Mouse (Mus musculus) thymus, postnatal 4 days (tissue): ENCODE results near the gene Rps27a.

Source experiments
- DNase-seq: peaks from one replicate; pipeline ENCODE4 v3.0.0; 2021

Rps27a gene

GRCm38 (mm10) chr11:29512818-29513535, 34.9 kb downstream of the Rps27a start:
- DNase-seq, result no peak

GRCm38 (mm10) chr11:29509421-29509820, 38.5 kb downstream of the Rps27a start:
- no peak for DNase-seq

GRCm38 (mm10) chr11:29504899-29505625, 42.8 kb downstream of the Rps27a start:
- no peak for DNase-seq

- DNase-seq, result no peak
Observed at GRCm38 (mm10) chr11:29503948-29504893, 43.7 kb downstream of the Rps27a start.

GRCm38 (mm10) chr11:29496962-29497361, 50.9 kb downstream of the Rps27a start:
- no peak for DNase-seq
